In the genomic region with DNA sequence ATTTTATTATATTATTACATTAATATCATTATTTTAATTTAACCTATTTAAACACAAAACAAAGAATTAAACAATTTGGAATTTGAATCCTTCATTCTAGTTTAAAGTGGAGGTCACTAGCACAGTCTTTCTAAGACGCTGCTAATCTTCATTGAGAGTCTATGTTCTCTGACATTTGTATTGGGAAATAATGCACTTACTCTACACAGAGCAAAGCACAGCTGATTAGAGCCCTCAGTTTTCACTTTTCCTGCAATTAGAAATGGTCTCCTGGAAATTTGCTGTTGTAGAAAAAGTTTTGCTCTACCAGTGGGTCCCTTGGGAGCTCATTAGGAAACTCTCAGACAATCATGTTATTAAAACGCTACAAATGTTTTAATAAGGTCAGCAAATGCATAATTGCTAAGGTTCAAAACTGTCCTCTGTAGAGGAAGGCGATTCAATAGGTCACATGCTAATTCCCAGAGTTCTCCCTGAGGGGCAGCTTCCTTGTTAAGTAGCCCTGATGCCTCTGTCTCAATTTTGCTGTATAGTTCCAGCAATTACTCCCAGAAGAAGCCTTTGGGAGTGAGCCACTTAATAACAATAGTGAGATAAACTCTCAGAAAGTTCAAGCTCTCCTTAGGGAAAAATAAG, we compare ENCODE assay signal across 46 mouse cellular contexts. TPM values are rescaled to one million over a fixed set of nuclear protein-coding genes. Genes with fewer than 3 reads are reported as not detected.
DNase-seq lines count a peak whose midpoint lies in the region; ATAC-seq lines count a peak whose summit lies in the region.
"Had no signal": no experiment of that assay in that cellular context is flagged by ENCODE, and none has a peak within 500 bp of the region (broad histone marks: within the 10 kb centered on the region; RNA-seq: fewer than 3 reads in every experiment).

No protein-coding gene starts in this region.

- H3K27ac ChIP-seq in midbrain, embryonic 11.5 days (ENCODE audit: low read depth, low read length) = no peak overlapping the region
- H3K27ac ChIP-seq in midbrain, embryonic 10.5 days (replicated peaks) = no peak overlapping the region
- H3K27ac ChIP-seq in midbrain, embryonic 14.5 days (replicated peaks; ENCODE audit: low read depth, low read length) = no peak overlapping the region
- H3K27ac ChIP-seq: embryonic facial prominence, embryonic 12.5 days; forebrain, embryonic 12.5 days; heart, adult 2 months; intestine, embryonic 15.5 days; layer of hippocampus, adult 2 months; left cerebral cortex, adult 2 months; limb, embryonic 12.5 days; lung, embryonic 15.5 days had no signal

- H3K9me3 ChIP-seq in midbrain, embryonic 11.5 days (ENCODE audit: control insufficient read depth, low read length) = no peaks in the 10 kb centered on the region
- no peaks in the 10 kb centered on the region for H3K9me3 ChIP-seq in midbrain, embryonic 10.5 days (replicated peaks)
- H3K9me3 ChIP-seq in midbrain, embryonic 14.5 days (ENCODE audit: control insufficient read depth, low read length) = no peaks in the 10 kb centered on the region
- H3K9me3 ChIP-seq: embryonic facial prominence, embryonic 12.5 days; forebrain, embryonic 12.5 days; heart, embryonic 12.5 days; intestine, embryonic 15.5 days; limb, embryonic 12.5 days; lung, embryonic 15.5 days; megakaryocyte, embryonic 14.5 days had no signal

- H3K4me3 ChIP-seq in midbrain, embryonic 11.5 days (ENCODE audit: low read depth, low read length) = no peak overlapping the region
- H3K4me3 ChIP-seq in midbrain, embryonic 10.5 days = no peak overlapping the region
- H3K4me3 ChIP-seq in midbrain, embryonic 14.5 days (replicated peaks; ENCODE audit: low read depth, low read length) = no peak overlapping the region
- H3K4me3 ChIP-seq: embryonic facial prominence, embryonic 12.5 days; erythroblast, embryonic 14.5 days; forebrain, embryonic 12.5 days; heart, adult 2 months; heart, embryonic 12.5 days; intestine, embryonic 15.5 days; layer of hippocampus, adult 2 months; left cerebral cortex, adult 2 months; limb, embryonic 12.5 days; lung, embryonic 15.5 days; megakaryocyte, embryonic 14.5 days had no signal

- peak; percentile 5 for DNase-seq in embryo, embryonic 11 days
- no peak for DNase-seq in embryo, embryonic 10.5 days (ENCODE audit: low spot score)
- no peak for DNase-seq in midbrain, embryonic 11.5 days (ENCODE audit: low spot score, missing footprints)
- no peak for DNase-seq in midbrain, embryonic 10.5 days (ENCODE audit: low spot score)
- peak; percentile 48 for DNase-seq in midbrain, embryonic 14.5 days
- peak; percentile 0 for DNase-seq in retina, postnatal 1 day
- no peak for DNase-seq in adrenal gland, adult 8-10 months
- no peak for DNase-seq in Muller cell, postnatal 12 days (ENCODE audit: inconsistent ontology term)
- DNase-seq: adrenal gland, postnatal 10 days; cerebellum, adult 18-20 months; cerebellum, postnatal 10 days; forebrain, postnatal 0 days; heart, adult 2 months; kidney, adult 2 months; kidney, postnatal 36 days; right cerebral cortex, postnatal 14 days; thymus, postnatal 4 days had no signal

- H3K27me3 ChIP-seq in midbrain, embryonic 11.5 days (ENCODE audit: control insufficient read depth, insufficient read depth, low read length) = no peaks in the 10 kb centered on the region
- no peaks in the 10 kb centered on the region for H3K27me3 ChIP-seq in midbrain, embryonic 10.5 days (ENCODE audit: low read depth, poor library complexity, severe bottlenecking)
- no peaks in the 10 kb centered on the region for H3K27me3 ChIP-seq in midbrain, embryonic 14.5 days (ENCODE audit: control insufficient read depth, insufficient read depth, low read length)
- H3K27me3 ChIP-seq: CH12.LX; embryonic facial prominence, embryonic 12.5 days; forebrain, embryonic 12.5 days; heart, embryonic 12.5 days; intestine, embryonic 15.5 days; limb, embryonic 12.5 days; lung, embryonic 15.5 days; megakaryocyte, embryonic 14.5 days had no signal

- no peak overlapping the region for H3K4me2 ChIP-seq in midbrain, embryonic 11.5 days
- no peak overlapping the region for H3K4me2 ChIP-seq in midbrain, embryonic 14.5 days (ENCODE audit: low read length)
- H3K4me2 ChIP-seq: embryonic facial prominence, embryonic 12.5 days; forebrain, embryonic 12.5 days; heart, embryonic 12.5 days; intestine, embryonic 15.5 days; limb, embryonic 12.5 days; lung, embryonic 15.5 days had no signal

- 67% methylated on average over 3 of the region's 3 CpGs for WGBS in midbrain, embryonic 11.5 days
- 74% methylated on average over 3 of the region's 3 CpGs for WGBS in midbrain, embryonic 10.5 days
- whole genome bisulfite sequencing in midbrain, embryonic 14.5 days = 51% methylated on average over 3 of the region's 3 CpGs

- no peaks in the 10 kb centered on the region for H3K36me3 ChIP-seq in midbrain, embryonic 11.5 days (ENCODE audit: control insufficient read depth, insufficient read depth, low read length)
- H3K36me3 ChIP-seq in midbrain, embryonic 10.5 days = no peaks in the 10 kb centered on the region
- no peaks in the 10 kb centered on the region for H3K36me3 ChIP-seq in midbrain, embryonic 14.5 days (ENCODE audit: control insufficient read depth, insufficient read depth, low read length)
- H3K36me3 ChIP-seq: embryonic facial prominence, embryonic 12.5 days; forebrain, embryonic 12.5 days; heart, embryonic 12.5 days; intestine, embryonic 15.5 days; limb, embryonic 12.5 days; lung, embryonic 15.5 days had no signal

- ATAC-seq in midbrain, embryonic 11.5 days (ENCODE audit: low FRiP score) = peak; percentile 56; the same call in 1 of the 2 replicates
- no peak for ATAC-seq in midbrain, embryonic 14.5 days (ENCODE audit: low FRiP score, low TSS enrichment)
- ATAC-seq: forebrain, postnatal 0 days; intestine, embryonic 15.5 days had no signal

- no peaks in the 10 kb centered on the region for H3K4me1 ChIP-seq in midbrain, embryonic 11.5 days (ENCODE audit: control insufficient read depth, insufficient read depth, low read length)
- peaks cover 3% of the 10 kb centered on the region; the same call in 1 of the 2 replicates for H3K4me1 ChIP-seq in midbrain, embryonic 10.5 days
- H3K4me1 ChIP-seq in midbrain, embryonic 14.5 days (ENCODE audit: control insufficient read depth, insufficient read depth, low read length) = no peaks in the 10 kb centered on the region
- H3K4me1 ChIP-seq: embryonic facial prominence, embryonic 12.5 days; forebrain, embryonic 12.5 days; heart, embryonic 12.5 days; intestine, embryonic 15.5 days; limb, embryonic 12.5 days; lung, embryonic 15.5 days; megakaryocyte, embryonic 14.5 days had no signal

- H3K9ac ChIP-seq in midbrain, embryonic 11.5 days (ENCODE audit: low read length) = no peak overlapping the region
- no peak overlapping the region for H3K9ac ChIP-seq in midbrain, embryonic 14.5 days (replicated peaks; ENCODE audit: low read length)
- H3K9ac ChIP-seq: embryonic facial prominence, embryonic 12.5 days; forebrain, embryonic 12.5 days; forebrain, postnatal 0 days; heart, embryonic 12.5 days; intestine, embryonic 15.5 days; limb, embryonic 12.5 days; lung, embryonic 15.5 days had no signal

RNA-seq across cellular contexts. Expression of a gene that starts 25.3 kb away (rescaled TPM):
- not detected in 2 replicates for polyA plus RNA-seq in midbrain, embryonic 11.5 days (2014; fragmentation: Nextera tagmentation; extraction: Ambion mirVana)
- polyA plus RNA-seq in midbrain, embryonic 10.5 days (2016; fragmentation: Nextera tagmentation; extraction: Ambion mirVana) = not detected in 2 replicates
- polyA plus RNA-seq in midbrain, embryonic 14.5 days (2014; fragmentation: Nextera tagmentation; extraction: Ambion mirVana) = not detected in 2 replicates
- total RNA-seq in adrenal gland, adult 8-10 months (2022) = not detected
- total RNA-seq: adrenal gland, postnatal 10 days; CH12.LX; common myeloid progenitor, adult 5-6 weeks; ES-E14; forebrain, postnatal 0 days; gastrocnemius, adult 8-10 months; gastrocnemius, postnatal 4 days; heart, adult 2 months; hematopoietic stem cell, adult 5-6 weeks; layer of hippocampus, adult 2 months; layer of hippocampus, postnatal 14 days; left cerebral cortex, adult 2 months; left cerebral cortex, postnatal 25 days; liver, adult 2 months; monocyte, adult 5-6 weeks; neutrophil, adult 5-6 weeks had no signal
- polyA plus RNA-seq: C2C12; embryonic facial prominence, embryonic 12.5 days; erythroblast, embryonic 14.5 days; forebrain, embryonic 12.5 days; forebrain, postnatal 0 days; heart, adult 2 months; heart, embryonic 12.5 days; heart, postnatal 0 days; intestine, embryonic 15.5 days; kidney, adult 2 months; kidney, embryonic 16.5 days; limb, embryonic 12.5 days; liver, adult 2 months; liver, embryonic 16.5 days; lung, embryonic 15.5 days; small intestine, adult 2 months; stomach, embryonic 14.5 days; thymus, postnatal 0 days had no signal

RNA-seq across cellular contexts. Expression of a gene that starts 33.5 kb away (rescaled TPM):
- polyA plus RNA-seq in midbrain, embryonic 11.5 days (2014; fragmentation: Nextera tagmentation; extraction: Ambion mirVana) = not detected in 2 replicates
- not detected in 2 replicates for polyA plus RNA-seq in midbrain, embryonic 10.5 days (2016; fragmentation: Nextera tagmentation; extraction: Ambion mirVana)
- polyA plus RNA-seq in midbrain, embryonic 14.5 days (2014; fragmentation: Nextera tagmentation; extraction: Ambion mirVana) = not detected in 2 replicates
- not detected for total RNA-seq in adrenal gland, adult 8-10 months (2022)
- total RNA-seq: adrenal gland, postnatal 10 days; CH12.LX; common myeloid progenitor, adult 5-6 weeks; ES-E14; forebrain, postnatal 0 days; gastrocnemius, adult 8-10 months; gastrocnemius, postnatal 4 days; heart, adult 2 months; hematopoietic stem cell, adult 5-6 weeks; layer of hippocampus, adult 2 months; layer of hippocampus, postnatal 14 days; left cerebral cortex, adult 2 months; left cerebral cortex, postnatal 25 days; liver, adult 2 months; monocyte, adult 5-6 weeks; neutrophil, adult 5-6 weeks had no signal
- polyA plus RNA-seq: C2C12; embryonic facial prominence, embryonic 12.5 days; erythroblast, embryonic 14.5 days; forebrain, embryonic 12.5 days; forebrain, postnatal 0 days; heart, adult 2 months; heart, embryonic 12.5 days; heart, postnatal 0 days; intestine, embryonic 15.5 days; kidney, adult 2 months; kidney, embryonic 16.5 days; limb, embryonic 12.5 days; liver, adult 2 months; liver, embryonic 16.5 days; lung, embryonic 15.5 days; small intestine, adult 2 months; stomach, embryonic 14.5 days; testis, adult 2 months; thymus, postnatal 0 days had no signal

RNA-seq across cellular contexts. Expression of a gene that starts 36.1 kb away (rescaled TPM):
- not detected in 2 replicates for polyA plus RNA-seq in midbrain, embryonic 11.5 days (2014; fragmentation: Nextera tagmentation; extraction: Ambion mirVana)
- not detected in 2 replicates for polyA plus RNA-seq in midbrain, embryonic 10.5 days (2016; fragmentation: Nextera tagmentation; extraction: Ambion mirVana)
- not detected in 2 replicates for polyA plus RNA-seq in midbrain, embryonic 14.5 days (2014; fragmentation: Nextera tagmentation; extraction: Ambion mirVana)
- total RNA-seq in adrenal gland, adult 8-10 months (2022) = 1 to 10 TPM in 1 of 4 experiments, under 1 TPM in 3; 0.21 to 1.4 (median 0.56) TPM
- total RNA-seq: adrenal gland, postnatal 10 days; CH12.LX; common myeloid progenitor, adult 5-6 weeks; ES-E14; gastrocnemius, adult 8-10 months; gastrocnemius, postnatal 4 days; heart, adult 2 months; hematopoietic stem cell, adult 5-6 weeks; layer of hippocampus, adult 2 months; layer of hippocampus, postnatal 14 days; left cerebral cortex, adult 2 months; left cerebral cortex, postnatal 25 days; liver, adult 2 months; monocyte, adult 5-6 weeks; neutrophil, adult 5-6 weeks had no signal
- polyA plus RNA-seq: C2C12; embryonic facial prominence, embryonic 12.5 days; erythroblast, embryonic 14.5 days; forebrain, embryonic 12.5 days; forebrain, postnatal 0 days; heart, adult 2 months; heart, postnatal 0 days; kidney, embryonic 16.5 days; limb, embryonic 12.5 days; liver, adult 2 months; liver, embryonic 16.5 days; lung, embryonic 15.5 days; small intestine, adult 2 months; stomach, embryonic 14.5 days; testis, adult 2 months had no signal

RNA-seq across cellular contexts. Expression of a gene that starts 48.6 kb away (rescaled TPM):
- polyA plus RNA-seq in midbrain, embryonic 11.5 days (2014; fragmentation: Nextera tagmentation; extraction: Ambion mirVana) = not detected in 2 replicates
- not detected in 2 replicates for polyA plus RNA-seq in midbrain, embryonic 10.5 days (2016; fragmentation: Nextera tagmentation; extraction: Ambion mirVana)
- polyA plus RNA-seq in midbrain, embryonic 14.5 days (2014; fragmentation: Nextera tagmentation; extraction: Ambion mirVana) = not detected in 2 replicates
- total RNA-seq in adrenal gland, adult 8-10 months (2022) = not detected
- total RNA-seq: adrenal gland, postnatal 10 days; CH12.LX; common myeloid progenitor, adult 5-6 weeks; ES-E14; forebrain, postnatal 0 days; gastrocnemius, adult 8-10 months; gastrocnemius, postnatal 4 days; heart, adult 2 months; hematopoietic stem cell, adult 5-6 weeks; layer of hippocampus, adult 2 months; layer of hippocampus, postnatal 14 days; left cerebral cortex, adult 2 months; left cerebral cortex, postnatal 25 days; liver, adult 2 months; monocyte, adult 5-6 weeks; neutrophil, adult 5-6 weeks had no signal
- polyA plus RNA-seq: C2C12; embryonic facial prominence, embryonic 12.5 days; erythroblast, embryonic 14.5 days; forebrain, embryonic 12.5 days; forebrain, postnatal 0 days; heart, adult 2 months; heart, embryonic 12.5 days; heart, postnatal 0 days; intestine, embryonic 15.5 days; kidney, adult 2 months; kidney, embryonic 16.5 days; limb, embryonic 12.5 days; liver, adult 2 months; liver, embryonic 16.5 days; lung, embryonic 15.5 days; small intestine, adult 2 months; stomach, embryonic 14.5 days; testis, adult 2 months; thymus, postnatal 0 days had no signal

RNA-seq across cellular contexts. Expression of a gene that starts 51.6 kb away (rescaled TPM):
- not detected in 2 replicates for polyA plus RNA-seq in midbrain, embryonic 11.5 days (2014; fragmentation: Nextera tagmentation; extraction: Ambion mirVana)
- polyA plus RNA-seq in midbrain, embryonic 10.5 days (2016; fragmentation: Nextera tagmentation; extraction: Ambion mirVana) = not detected in 2 replicates
- not detected in 2 replicates for polyA plus RNA-seq in midbrain, embryonic 14.5 days (2014; fragmentation: Nextera tagmentation; extraction: Ambion mirVana)
- total RNA-seq in adrenal gland, adult 8-10 months (2022) = under 1 TPM in 1 of 4 experiments, not detected in 3; 0.30 TPM
- total RNA-seq: adrenal gland, postnatal 10 days; CH12.LX; common myeloid progenitor, adult 5-6 weeks; ES-E14; forebrain, postnatal 0 days; gastrocnemius, adult 8-10 months; gastrocnemius, postnatal 4 days; heart, adult 2 months; hematopoietic stem cell, adult 5-6 weeks; layer of hippocampus, adult 2 months; layer of hippocampus, postnatal 14 days; left cerebral cortex, adult 2 months; left cerebral cortex, postnatal 25 days; liver, adult 2 months; monocyte, adult 5-6 weeks; neutrophil, adult 5-6 weeks had no signal
- polyA plus RNA-seq: C2C12; embryonic facial prominence, embryonic 12.5 days; erythroblast, embryonic 14.5 days; forebrain, embryonic 12.5 days; forebrain, postnatal 0 days; heart, adult 2 months; heart, embryonic 12.5 days; heart, postnatal 0 days; intestine, embryonic 15.5 days; kidney, adult 2 months; kidney, embryonic 16.5 days; limb, embryonic 12.5 days; liver, adult 2 months; liver, embryonic 16.5 days; lung, embryonic 15.5 days; small intestine, adult 2 months; stomach, embryonic 14.5 days; testis, adult 2 months had no signal

Comparison
In these comparisons a context has a peak if more than half of its experiments do, and no peak if none do; other contexts are left out.
1. DNase-seq: peak in embryo, embryonic 11 days (single experiment), midbrain, embryonic 14.5 days (single experiment) and retina, postnatal 1 day (single experiment); none in embryo, embryonic 10.5 days (single experiment), midbrain, embryonic 11.5 days (single experiment), midbrain, embryonic 10.5 days (single experiment), adrenal gland, adult 8-10 months (single experiment) and Muller cell, postnatal 12 days (single experiment).